Mouse (Mus musculus): ENCODE data around the gene Foxp1. TPM values are rescaled to one million over a fixed set of nuclear protein-coding genes. Genes with fewer than 3 reads are reported as not detected.

Gene Foxp1
- polyA plus RNA-seq, 1 experiment from 2014 or later, result 52.4 TPM

- no peak overlapping the region for H3K9ac ChIP-seq (replicated peaks; ENCODE audit: low read depth, low read length)
Observed at GRCm38 (mm10) chr6:99483556-99483955, 39.0 kb downstream of the Foxp1 start.

GRCm38 (mm10) chr6:99481568-99481967 lies 41.0 kb downstream of the Foxp1 start:
- ATAC-seq (ENCODE audit: low read depth), result no peak
- Histone ChIP-seq H3K9ac (replicated peaks; ENCODE audit: low read depth, low read length) (no peak overlapping the region), H3K27me3 (ENCODE audit: control insufficient read depth, insufficient read depth, low read length) (no peaks in the 10 kb centered on the region), H3K36me3 (ENCODE audit: control insufficient read depth, insufficient read depth, low read length) (no peaks in the 10 kb centered on the region), H3K9me3 (ENCODE audit: control insufficient read depth, low read length) (no peaks in the 10 kb centered on the region), H3K4me3 (ENCODE audit: low read depth, low read length) (no peak overlapping the region), H3K27ac (ENCODE audit: low read depth, low read length) (no peak overlapping the region), H3K4me1 (ENCODE audit: control insufficient read depth, insufficient read depth, low read length) (peaks cover 17% of the 10 kb centered on the region), H3K4me2 (ENCODE audit: low read depth, low read length) (no peak overlapping the region)
- 52% methylated on average over 7 of the region's 7 CpGs for WGBS

More at GRCm38 (mm10) chr6:99483556-99483955, 39.0 kb downstream of the Foxp1 start:
- Histone ChIP-seq H3K4me2 (ENCODE audit: low read depth, low read length) (no peak overlapping the region), H3K4me3 (ENCODE audit: low read depth, low read length) (no peak overlapping the region), H3K9me3 (ENCODE audit: control insufficient read depth, low read length) (no peaks in the 10 kb centered on the region), H3K4me1 (ENCODE audit: control insufficient read depth, insufficient read depth, low read length) (peaks cover 17% of the 10 kb centered on the region), H3K27ac (ENCODE audit: low read depth, low read length) (no peak overlapping the region), H3K36me3 (ENCODE audit: control insufficient read depth, insufficient read depth, low read length) (no peaks in the 10 kb centered on the region), H3K27me3 (ENCODE audit: control insufficient read depth, insufficient read depth, low read length) (no peaks in the 10 kb centered on the region)
- ATAC-seq (ENCODE audit: low read depth), result no peak
- WGBS, result 64% methylated on average over 10 of the region's 10 CpGs

- Histone ChIP-seq H3K4me3 (ENCODE audit: low read depth, low read length) (no peak overlapping the region), H3K27ac (ENCODE audit: low read depth, low read length) (no peak overlapping the region), H3K9ac (replicated peaks; ENCODE audit: low read depth, low read length) (no peak overlapping the region), H3K27me3 (ENCODE audit: control insufficient read depth, insufficient read depth, low read length) (no peaks in the 10 kb centered on the region), H3K4me1 (ENCODE audit: control insufficient read depth, insufficient read depth, low read length) (peaks cover 1% of the 10 kb centered on the region; the same call in 1 of the 2 replicates), H3K9me3 (ENCODE audit: control insufficient read depth, low read length) (no peaks in the 10 kb centered on the region), H3K36me3 (ENCODE audit: control insufficient read depth, insufficient read depth, low read length) (no peaks in the 10 kb centered on the region), H3K4me2 (ENCODE audit: low read depth, low read length) (no peak overlapping the region)
- no peak for ATAC-seq (ENCODE audit: low read depth)
- WGBS, result 77% methylated on average over 13 of the region's 13 CpGs
Observed at GRCm38 (mm10) chr6:99478873-99479650, 43.5 kb downstream of the Foxp1 start.

GRCm38 (mm10) chr6:99475040-99475439 lies 47.5 kb downstream of the Foxp1 start:
- H3K36me3 ChIP-seq (ENCODE audit: control insufficient read depth, insufficient read depth, low read length), result no peaks in the 10 kb centered on the region
- no peak overlapping the region for H3K9ac ChIP-seq (replicated peaks; ENCODE audit: low read depth, low read length)
- H3K4me2 ChIP-seq (ENCODE audit: low read depth, low read length), result no peak overlapping the region
- H3K9me3 ChIP-seq (ENCODE audit: control insufficient read depth, low read length), result no peaks in the 10 kb centered on the region
- no peaks in the 10 kb centered on the region for H3K27me3 ChIP-seq (ENCODE audit: control insufficient read depth, insufficient read depth, low read length)
- H3K4me1 ChIP-seq (ENCODE audit: control insufficient read depth, insufficient read depth, low read length), result 0 out of 2 replicates have a peak, but pooled peaks cover 2% of the 10 kb centered on the region
- no peak for ATAC-seq (ENCODE audit: low read depth)
- no peak overlapping the region for H3K27ac ChIP-seq (ENCODE audit: low read depth, low read length)
- no peak overlapping the region for H3K4me3 ChIP-seq (ENCODE audit: low read depth, low read length)
- 87% methylated on average over 9 of the region's 9 CpGs for WGBS

GRCm38 (mm10) chr6:99470906-99471305 lies 51.6 kb downstream of the Foxp1 start:
- no peak overlapping the region for H3K4me2 ChIP-seq (ENCODE audit: low read depth, low read length)
- H3K36me3 ChIP-seq (ENCODE audit: control insufficient read depth, insufficient read depth, low read length), result no peaks in the 10 kb centered on the region
- peaks cover 7% of the 10 kb centered on the region; the same call in 1 of the 2 replicates for H3K4me1 ChIP-seq (ENCODE audit: control insufficient read depth, insufficient read depth, low read length)
- WGBS, result 83% methylated on average over 5 of the region's 5 CpGs
- no peak overlapping the region for H3K9ac ChIP-seq (replicated peaks; ENCODE audit: low read depth, low read length)
- no peak for ATAC-seq (ENCODE audit: low read depth)
- no peaks in the 10 kb centered on the region for H3K27me3 ChIP-seq (ENCODE audit: control insufficient read depth, insufficient read depth, low read length)
- no peak overlapping the region for H3K4me3 ChIP-seq (ENCODE audit: low read depth, low read length)
- no peak overlapping the region for H3K27ac ChIP-seq (ENCODE audit: low read depth, low read length)
- H3K9me3 ChIP-seq (ENCODE audit: control insufficient read depth, low read length), result no peaks in the 10 kb centered on the region

GRCm38 (mm10) chr6:99469134-99469834 lies 53.2 kb downstream of the Foxp1 start:
- no peaks in the 10 kb centered on the region for H3K36me3 ChIP-seq (ENCODE audit: control insufficient read depth, insufficient read depth, low read length)

GRCm38 (mm10) chr6:99467831-99468230 lies 54.7 kb downstream of the Foxp1 start:
- no peaks in the 10 kb centered on the region for H3K9me3 ChIP-seq (ENCODE audit: control insufficient read depth, low read length)
- H3K4me3 ChIP-seq (ENCODE audit: low read depth, low read length), result no peak overlapping the region
- peaks cover 7% of the 10 kb centered on the region; the same call in 1 of the 2 replicates for H3K4me1 ChIP-seq (ENCODE audit: control insufficient read depth, insufficient read depth, low read length)
- no peaks in the 10 kb centered on the region for H3K27me3 ChIP-seq (ENCODE audit: control insufficient read depth, insufficient read depth, low read length)
- H3K27ac ChIP-seq (ENCODE audit: low read depth, low read length), result no peak overlapping the region
- no peak overlapping the region for H3K9ac ChIP-seq (replicated peaks; ENCODE audit: low read depth, low read length)
- ATAC-seq (ENCODE audit: low read depth), result no peak
- 42% methylated on average over 3 of the region's 3 CpGs for WGBS
- H3K4me2 ChIP-seq (ENCODE audit: low read depth, low read length), result no peak overlapping the region
- H3K36me3 ChIP-seq (ENCODE audit: control insufficient read depth, insufficient read depth, low read length), result no peaks in the 10 kb centered on the region

More at GRCm38 (mm10) chr6:99469134-99469834, 53.2 kb downstream of the Foxp1 start:
- Histone ChIP-seq H3K27me3 (ENCODE audit: control insufficient read depth, insufficient read depth, low read length) (no peaks in the 10 kb centered on the region), H3K9ac (replicated peaks; ENCODE audit: low read depth, low read length) (no peak overlapping the region), H3K4me3 (ENCODE audit: low read depth, low read length) (no peak overlapping the region), H3K4me2 (ENCODE audit: low read depth, low read length) (no peak overlapping the region), H3K4me1 (ENCODE audit: control insufficient read depth, insufficient read depth, low read length) (peaks cover 7% of the 10 kb centered on the region; the same call in 1 of the 2 replicates), H3K27ac (ENCODE audit: low read depth, low read length) (no peak overlapping the region), H3K9me3 (ENCODE audit: control insufficient read depth, low read length) (no peaks in the 10 kb centered on the region)
- no peak for ATAC-seq (ENCODE audit: low read depth)
- 68% methylated on average over 12 of the region's 12 CpGs for WGBS

- Histone ChIP-seq H3K36me3 (ENCODE audit: control insufficient read depth, insufficient read depth, low read length) (no peaks in the 10 kb centered on the region), H3K4me3 (ENCODE audit: low read depth, low read length) (no peak overlapping the region), H3K4me2 (ENCODE audit: low read depth, low read length) (no peak overlapping the region), H3K4me1 (ENCODE audit: control insufficient read depth, insufficient read depth, low read length) (peaks cover 7% of the 10 kb centered on the region; the same call in 1 of the 2 replicates), H3K9ac (replicated peaks; ENCODE audit: low read depth, low read length) (no peak overlapping the region), H3K9me3 (ENCODE audit: control insufficient read depth, low read length) (no peaks in the 10 kb centered on the region), H3K27ac (ENCODE audit: low read depth, low read length) (no peak overlapping the region), H3K27me3 (ENCODE audit: control insufficient read depth, insufficient read depth, low read length) (no peaks in the 10 kb centered on the region)
- WGBS, result 19% methylated on average over 8 of the region's 8 CpGs
- no peak for ATAC-seq (ENCODE audit: low read depth)
Observed at GRCm38 (mm10) chr6:99467109-99467508, 55.4 kb downstream of the Foxp1 start.

- 86% methylated on average over 8 of the region's 8 CpGs for WGBS
- H3K9ac ChIP-seq (replicated peaks; ENCODE audit: low read depth, low read length), result no peak overlapping the region
- H3K27ac ChIP-seq (ENCODE audit: low read depth, low read length), result no peak overlapping the region
- ATAC-seq (ENCODE audit: low read depth), result no peak
- no peaks in the 10 kb centered on the region for H3K27me3 ChIP-seq (ENCODE audit: control insufficient read depth, insufficient read depth, low read length)
- H3K9me3 ChIP-seq (ENCODE audit: control insufficient read depth, low read length), result no peaks in the 10 kb centered on the region
- H3K4me2 ChIP-seq (ENCODE audit: low read depth, low read length), result no peak overlapping the region
- peaks cover 7% of the 10 kb centered on the region; the same call in 1 of the 2 replicates for H3K4me1 ChIP-seq (ENCODE audit: control insufficient read depth, insufficient read depth, low read length)
- no peaks in the 10 kb centered on the region for H3K36me3 ChIP-seq (ENCODE audit: control insufficient read depth, insufficient read depth, low read length)
- no peak overlapping the region for H3K4me3 ChIP-seq (ENCODE audit: low read depth, low read length)
Observed at GRCm38 (mm10) chr6:99466354-99466753, 56.2 kb downstream of the Foxp1 start.
